Mouse (Mus musculus): ENCODE data around the gene Prkca. TPM values are rescaled to one million over a fixed set of nuclear protein-coding genes. Genes with fewer than 3 reads are reported as not detected.

Gene Prkca
- polyA plus RNA-seq, 2 experiments, result 2.5 to 3.8 TPM

GRCm38 (mm10) chr11:108235081-108235703, 108.5 kb downstream of the Prkca start:
- Histone ChIP-seq H3K4me3 (ENCODE audit: insufficient read depth in 1 of 2, low read depth in 2 of 2, low read length in 2 of 2) (no peak overlapping the region), H3K4me1 (replicated peaks; ENCODE audit: control insufficient read depth in 2 of 2, insufficient read depth in 2 of 2, low read length in 1 of 2) (peaks cover 0 to 16% of the 10 kb centered on the region in 2 experiments; a peak in 2 of 4 replicates), H3K27ac (no peak overlapping the region), H3K4me2 (ENCODE audit: low read depth) (no peak overlapping the region), H3K36me3 (replicated peaks; ENCODE audit: control insufficient read depth, insufficient read depth, low read depth) (no peaks in the 10 kb centered on the region), H3K9ac (replicated peaks) (no peak overlapping the region), H3K9me3 (ENCODE audit: control insufficient read depth, low read length) (no peaks in the 10 kb centered on the region), H3K27me3 (ENCODE audit: control insufficient read depth, insufficient read depth, low read length) (no peaks in the 10 kb centered on the region)
- ATAC-seq (ENCODE audit: insufficient read depth) (peak; percentile 75), DNase-seq (ENCODE audit: low read depth in 3 of 3, low spot score in 3 of 3) (no peak)
- WGBS (ENCODE audit: insufficient replicate concordance), result 5% methylated on average over 5 of the region's 5 CpGs
- TF ChIP-seq CTCF (IDR thresholded peaks at IDR 0.05; ENCODE audit: low read depth) (no peak), EP300 (IDR thresholded peaks at IDR 0.05; ENCODE audit: low read depth) (no peak; the same call in 1 of the 2 replicates)

GRCm38 (mm10) chr11:108233015-108233414, 110.7 kb downstream of the Prkca start:
- Histone ChIP-seq H3K27me3 (ENCODE audit: control insufficient read depth, insufficient read depth, low read length) (no peaks in the 10 kb centered on the region), H3K27ac (no peak overlapping the region), H3K4me1 (replicated peaks; ENCODE audit: control insufficient read depth in 2 of 2, insufficient read depth in 2 of 2, low read length in 1 of 2) (peaks cover 0 to 25% of the 10 kb centered on the region in 2 experiments; a peak in 2 of 4 replicates), H3K36me3 (replicated peaks; ENCODE audit: control insufficient read depth, insufficient read depth, low read depth) (no peaks in the 10 kb centered on the region), H3K9ac (replicated peaks) (no peak overlapping the region), H3K4me3 (ENCODE audit: insufficient read depth in 1 of 2, low read depth in 2 of 2, low read length in 2 of 2) (no peak overlapping the region), H3K9me3 (ENCODE audit: control insufficient read depth, low read length) (no peaks in the 10 kb centered on the region), H3K4me2 (ENCODE audit: low read depth) (no peak overlapping the region)
- no peak for DNase-seq (ENCODE audit: low read depth in 3 of 3, low spot score in 3 of 3)
- 31% methylated on average over 5 of the region's 5 CpGs for WGBS (ENCODE audit: insufficient replicate concordance)
- ATAC-seq (ENCODE audit: insufficient read depth), result no peak
- TF ChIP-seq EP300 (IDR thresholded peaks at IDR 0.05; ENCODE audit: low read depth), result no peak
- no peak for TF ChIP-seq CTCF (IDR thresholded peaks at IDR 0.05; ENCODE audit: low read depth)

- Histone ChIP-seq H3K27me3 (ENCODE audit: control insufficient read depth, insufficient read depth, low read length) (no peaks in the 10 kb centered on the region), H3K9me3 (ENCODE audit: control insufficient read depth, low read length) (no peaks in the 10 kb centered on the region), H3K4me3 (ENCODE audit: insufficient read depth in 1 of 2, low read depth in 2 of 2, low read length in 2 of 2) (no peak overlapping the region), H3K4me2 (ENCODE audit: low read depth) (no peak overlapping the region), H3K36me3 (replicated peaks; ENCODE audit: control insufficient read depth, insufficient read depth, low read depth) (no peaks in the 10 kb centered on the region), H3K4me1 (replicated peaks; ENCODE audit: control insufficient read depth in 2 of 2, insufficient read depth in 2 of 2, low read length in 1 of 2) (peaks cover 0 to 19% of the 10 kb centered on the region in 2 experiments; a peak in 2 of 4 replicates), H3K27ac (no peak overlapping the region), H3K9ac (replicated peaks) (no peak overlapping the region)
- no peak for TF ChIP-seq CTCF (IDR thresholded peaks at IDR 0.05; ENCODE audit: low read depth)
- no peak for TF ChIP-seq EP300 (IDR thresholded peaks at IDR 0.05; ENCODE audit: low read depth)
- ATAC-seq (ENCODE audit: insufficient read depth) (no peak), DNase-seq (ENCODE audit: low read depth in 3 of 3, low spot score in 3 of 3) (no peak)
- 63% methylated on average over 4 of the region's 4 CpGs for WGBS (ENCODE audit: insufficient replicate concordance)
Measured at GRCm38 (mm10) chr11:108230101-108230500, 113.6 kb downstream of the Prkca start.

DNA sequence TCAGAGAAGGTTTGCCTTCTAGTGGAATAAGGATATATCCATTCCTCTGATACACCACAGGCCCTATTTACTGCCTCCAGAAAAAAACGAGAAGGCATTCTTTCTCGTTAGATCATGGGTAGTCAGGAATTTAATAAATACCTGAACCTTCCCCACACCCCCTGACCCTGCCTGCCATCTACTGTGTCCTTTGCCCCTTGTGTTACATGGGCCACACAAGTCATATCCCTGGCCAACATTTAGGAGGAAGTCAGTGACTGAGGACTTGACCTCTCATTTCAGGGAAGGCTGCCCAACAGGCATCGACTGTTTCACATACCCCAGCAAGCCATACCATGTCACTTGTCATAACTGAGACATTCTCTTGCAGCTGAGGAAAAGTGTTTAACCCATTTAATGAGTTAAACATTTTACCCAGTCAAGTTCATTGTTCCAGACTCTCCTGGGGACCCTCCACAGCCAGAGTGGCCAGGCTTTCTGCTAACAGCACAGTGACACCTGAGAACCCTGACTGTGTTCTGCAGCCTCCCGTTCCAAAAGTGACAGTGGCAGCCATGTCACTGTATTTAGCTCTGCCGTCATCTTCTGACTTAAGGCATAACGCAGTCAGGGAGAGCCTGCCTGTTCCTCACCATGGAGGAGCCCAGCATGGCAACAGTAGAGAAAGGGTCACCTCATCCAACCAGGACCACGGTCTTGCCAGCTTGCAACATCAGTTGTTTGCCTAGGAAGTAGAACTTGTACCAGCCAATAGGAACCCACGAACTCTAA, 114.4 kb downstream of the Prkca start:
- Histone ChIP-seq H3K9ac (replicated peaks) (no peak overlapping the region), H3K4me3 (ENCODE audit: insufficient read depth in 1 of 2, low read depth in 2 of 2, low read length in 2 of 2) (no peak overlapping the region), H3K36me3 (replicated peaks; ENCODE audit: control insufficient read depth, insufficient read depth, low read depth) (no peaks in the 10 kb centered on the region), H3K27me3 (ENCODE audit: control insufficient read depth, insufficient read depth, low read length) (no peaks in the 10 kb centered on the region), H3K4me1 (replicated peaks; ENCODE audit: control insufficient read depth in 2 of 2, insufficient read depth in 2 of 2, low read length in 1 of 2) (peaks cover 0 to 20% of the 10 kb centered on the region in 2 experiments; a peak in 2 of 4 replicates), H3K4me2 (ENCODE audit: low read depth) (no peak overlapping the region), H3K27ac (no peak overlapping the region), H3K9me3 (ENCODE audit: control insufficient read depth, low read length) (no peaks in the 10 kb centered on the region)
- WGBS (ENCODE audit: insufficient replicate concordance), result 55% methylated on average over 8 of the region's 8 CpGs
- TF ChIP-seq CTCF (IDR thresholded peaks at IDR 0.05; ENCODE audit: low read depth) (no peak), EP300 (IDR thresholded peaks at IDR 0.05; ENCODE audit: low read depth) (no peak)
- DNase-seq (ENCODE audit: low read depth in 3 of 3, low spot score in 3 of 3) (no peak), ATAC-seq (ENCODE audit: insufficient read depth) (no peak)

GRCm38 (mm10) chr11:108228497-108228896, 115.2 kb downstream of the Prkca start:
- Histone ChIP-seq H3K9ac (replicated peaks) (no peak overlapping the region), H3K4me3 (ENCODE audit: insufficient read depth in 1 of 2, low read depth in 2 of 2, low read length in 2 of 2) (no peak overlapping the region), H3K27ac (no peak overlapping the region), H3K9me3 (ENCODE audit: control insufficient read depth, low read length) (no peaks in the 10 kb centered on the region), H3K4me1 (replicated peaks; ENCODE audit: control insufficient read depth in 2 of 2, insufficient read depth in 2 of 2, low read length in 1 of 2) (peaks cover 0 to 25% of the 10 kb centered on the region in 2 experiments; a peak in 2 of 4 replicates), H3K27me3 (ENCODE audit: control insufficient read depth, insufficient read depth, low read length) (no peaks in the 10 kb centered on the region), H3K4me2 (ENCODE audit: low read depth) (no peak overlapping the region), H3K36me3 (replicated peaks; ENCODE audit: control insufficient read depth, insufficient read depth, low read depth) (no peaks in the 10 kb centered on the region)
- ATAC-seq (ENCODE audit: insufficient read depth), result no peak
- WGBS (ENCODE audit: insufficient replicate concordance), result 35% methylated on average over 4 of the region's 4 CpGs
- DNase-seq (ENCODE audit: low read depth in 3 of 3, low spot score in 3 of 3), result no peak
- TF ChIP-seq CTCF (IDR thresholded peaks at IDR 0.05; ENCODE audit: low read depth), result no peak
- no peak for TF ChIP-seq EP300 (IDR thresholded peaks at IDR 0.05; ENCODE audit: low read depth)
